Mouse (Mus musculus): ENCODE results near the gene Nfrkb. TPM values are rescaled to one million over a fixed set of nuclear protein-coding genes. Genes with fewer than 3 reads are reported as not detected.

The Nfrkb gene
- polyA plus RNA-seq, 1 experiment from 2014 or later: 22.2 TPM

- Histone ChIP-seq H3K9ac (ENCODE audit: low read length) (no peak overlapping the region), H3K4me2 (ENCODE audit: low read depth, severe bottlenecking) (no peak overlapping the region), H3K36me3 (ENCODE audit: control insufficient read depth, insufficient read depth, low read length) (no peaks in the 10 kb centered on the region), H3K9me3 (ENCODE audit: control insufficient read depth, low read length) (no peaks in the 10 kb centered on the region), H3K4me1 (ENCODE audit: control insufficient read depth, insufficient read depth, low read length) (no peaks in the 10 kb centered on the region), H3K4me3 (ENCODE audit: low read depth, low read length) (no peak overlapping the region), H3K27ac (replicated peaks; ENCODE audit: low read depth, low read length) (no peak overlapping the region), H3K27me3 (ENCODE audit: control insufficient read depth, insufficient read depth, low read length) (no peaks in the 10 kb centered on the region)
- no peak for DNase-seq (ENCODE audit: low spot score)
- 91% methylated on average over 7 of the region's 7 CpGs for WGBS
- no peak for ATAC-seq (ENCODE audit: insufficient number of reproducible peaks, low FRiP score, low TSS enrichment, low read depth)
Observed at GRCm38 (mm10) chr9:31449145-31449772, 63.3 kb downstream of the Nfrkb start.

- H3K4me1 ChIP-seq (ENCODE audit: control insufficient read depth, insufficient read depth, low read length): no peaks in the 10 kb centered on the region
- WGBS: 44% methylated on average over 10 of the region's 10 CpGs
- DNase-seq (ENCODE audit: low spot score) (peak; percentile 49), ATAC-seq (ENCODE audit: insufficient number of reproducible peaks, low FRiP score, low TSS enrichment, low read depth) (no peak)
- H3K27me3 ChIP-seq (ENCODE audit: control insufficient read depth, insufficient read depth, low read length): no peaks in the 10 kb centered on the region
- no peak overlapping the region for H3K4me3 ChIP-seq (ENCODE audit: low read depth, low read length)
- H3K9ac ChIP-seq (ENCODE audit: low read length): no peak overlapping the region
- no peak overlapping the region for H3K27ac ChIP-seq (replicated peaks; ENCODE audit: low read depth, low read length)
- H3K36me3 ChIP-seq (ENCODE audit: control insufficient read depth, insufficient read depth, low read length): no peaks in the 10 kb centered on the region
- H3K4me2 ChIP-seq (ENCODE audit: low read depth, severe bottlenecking): no peak overlapping the region
- H3K9me3 ChIP-seq (ENCODE audit: control insufficient read depth, low read length): no peaks in the 10 kb centered on the region
Observed at GRCm38 (mm10) chr9:31452166-31452565, 66.2 kb downstream of the Nfrkb start.

- WGBS: 52% methylated on average over 1 of the region's 1 CpGs
- Histone ChIP-seq H3K4me1 (ENCODE audit: control insufficient read depth, insufficient read depth, low read length) (no peaks in the 10 kb centered on the region), H3K9ac (ENCODE audit: low read length) (no peak overlapping the region), H3K4me2 (ENCODE audit: low read depth, severe bottlenecking) (no peak overlapping the region), H3K36me3 (ENCODE audit: control insufficient read depth, insufficient read depth, low read length) (no peaks in the 10 kb centered on the region), H3K9me3 (ENCODE audit: control insufficient read depth, low read length) (no peaks in the 10 kb centered on the region), H3K4me3 (ENCODE audit: low read depth, low read length) (no peak overlapping the region), H3K27me3 (ENCODE audit: control insufficient read depth, insufficient read depth, low read length) (no peaks in the 10 kb centered on the region), H3K27ac (replicated peaks; ENCODE audit: low read depth, low read length) (no peak overlapping the region)
- ATAC-seq (ENCODE audit: insufficient number of reproducible peaks, low FRiP score, low TSS enrichment, low read depth) (no peak), DNase-seq (ENCODE audit: low spot score) (no peak)
Observed at GRCm38 (mm10) chr9:31454356-31454755, 68.4 kb downstream of the Nfrkb start.

- no peak for ATAC-seq (ENCODE audit: insufficient number of reproducible peaks, low FRiP score, low TSS enrichment, low read depth)
- Histone ChIP-seq H3K4me1 (ENCODE audit: control insufficient read depth, insufficient read depth, low read length) (peaks cover 10% of the 10 kb centered on the region; the same call in 1 of the 2 replicates), H3K9me3 (ENCODE audit: control insufficient read depth, low read length) (no peaks in the 10 kb centered on the region), H3K27ac (replicated peaks; ENCODE audit: low read depth, low read length) (no peak overlapping the region), H3K9ac (ENCODE audit: low read length) (no peak overlapping the region), H3K4me2 (ENCODE audit: low read depth, severe bottlenecking) (no peak overlapping the region), H3K27me3 (ENCODE audit: control insufficient read depth, insufficient read depth, low read length) (peaks cover 23% of the 10 kb centered on the region), H3K36me3 (ENCODE audit: control insufficient read depth, insufficient read depth, low read length) (no peaks in the 10 kb centered on the region), H3K4me3 (ENCODE audit: low read depth, low read length) (no peak overlapping the region)
- WGBS: 47% methylated on average over 9 of the region's 9 CpGs
- no peak for DNase-seq (ENCODE audit: low spot score)
Observed at GRCm38 (mm10) chr9:31463190-31463589, 77.2 kb downstream of the Nfrkb start.

- no peak for ATAC-seq (ENCODE audit: insufficient number of reproducible peaks, low FRiP score, low TSS enrichment, low read depth)
- WGBS: 4% methylated on average over 33 of the region's 33 CpGs
- Histone ChIP-seq H3K27me3 (ENCODE audit: control insufficient read depth, insufficient read depth, low read length) (peaks cover 23% of the 10 kb centered on the region), H3K9ac (ENCODE audit: low read length) (no peak within 1 kb of the TSS), H3K9me3 (ENCODE audit: control insufficient read depth, low read length) (no peaks in the 10 kb centered on the region), H3K36me3 (ENCODE audit: control insufficient read depth, insufficient read depth, low read length) (no peaks in the 10 kb centered on the region), H3K27ac (replicated peaks; ENCODE audit: low read depth, low read length) (no peak within 1 kb of the TSS), H3K4me2 (ENCODE audit: low read depth, severe bottlenecking) (0 out of 2 replicates have a peak within 1 kb of the TSS, but pooled peaks have one; percentile 33), H3K4me1 (ENCODE audit: control insufficient read depth, insufficient read depth, low read length) (peaks cover 10% of the 10 kb centered on the region; the same call in 1 of the 2 replicates), H3K4me3 (ENCODE audit: low read depth, low read length) (no peak within 1 kb of the TSS)
- no peak for DNase-seq (ENCODE audit: low spot score)
Observed at GRCm38 (mm10) chr9:31463692-31464474, 77.9 kb downstream of the Nfrkb start, which contains the start of gene Tmem45b. TSS of gene Tmem45b (minus strand) at chr9:31464462.

Other genes starting within 250 kb of the Nfrkb start
- gene Aplp2, start 174.4 kb upstream of the Nfrkb start, polyA plus RNA-seq (2014; fragmentation: Nextera tagmentation; extraction: Ambion mirVana): 167 and 182 TPM in 2 replicates
- gene Prdm10, start 105.7 kb upstream of the Nfrkb start, polyA plus RNA-seq (2014; fragmentation: Nextera tagmentation; extraction: Ambion mirVana): 6.2 and 7.7 TPM in 2 replicates
- gene Tmem45b, start 78.3 kb downstream of the Nfrkb start, polyA plus RNA-seq (2014; fragmentation: Nextera tagmentation; extraction: Ambion mirVana): not detected in 2 replicates